ENCODE assay signal across 27 mouse cellular contexts in genomic region chr19:17793457-17793856, GRCm38 (mm10). TPM values are rescaled to one million over a fixed set of nuclear protein-coding genes. Genes with fewer than 3 reads are reported as not detected.
DNase-seq lines count a peak whose midpoint lies in the region; ATAC-seq lines count a peak whose summit lies in the region.
"Had no signal": no experiment of that assay in that cellular context is flagged by ENCODE, and none has a peak within 500 bp of the region (broad histone marks: within the 10 kb centered on the region; RNA-seq: fewer than 3 reads in every experiment).

No protein-coding gene starts in this region.

- ATAC-seq in midbrain, embryonic 11.5 days (ENCODE audit: low FRiP score) = no peak
- ATAC-seq in midbrain, embryonic 15.5 days (replicated peaks) = no peak
- ATAC-seq in kidney, embryonic 15.5 days (replicated peaks; ENCODE audit: low FRiP score) = no peak
- ATAC-seq: activated CD4-positive, CD25-positive, alpha-beta regulatory T cell, adult 4 months; CD4-positive, CD25-positive, alpha-beta regulatory T cell, adult 4 months; forebrain, embryonic 14.5 days; forebrain, embryonic 16.5 days; Patski had no signal

- H3K27ac ChIP-seq in midbrain, embryonic 11.5 days (ENCODE audit: low read depth, low read length) = no peak overlapping the region
- no peak overlapping the region for H3K27ac ChIP-seq in midbrain, embryonic 15.5 days
- no peak overlapping the region for H3K27ac ChIP-seq in kidney, embryonic 15.5 days
- H3K27ac ChIP-seq: embryonic facial prominence, embryonic 13.5 days; embryonic facial prominence, embryonic 15.5 days; forebrain, embryonic 10.5 days; forebrain, embryonic 12.5 days had no signal

- no peaks in the 10 kb centered on the region for H3K9me3 ChIP-seq in midbrain, embryonic 11.5 days (ENCODE audit: control insufficient read depth, low read length)
- no peaks in the 10 kb centered on the region for H3K9me3 ChIP-seq in midbrain, embryonic 15.5 days
- H3K9me3 ChIP-seq in kidney, embryonic 15.5 days (replicated peaks) = no peaks in the 10 kb centered on the region
- H3K9me3 ChIP-seq: embryonic facial prominence, embryonic 13.5 days; embryonic facial prominence, embryonic 15.5 days; forebrain, embryonic 10.5 days; forebrain, embryonic 12.5 days; G1E had no signal

- no peak overlapping the region for H3K9ac ChIP-seq in midbrain, embryonic 11.5 days (ENCODE audit: low read length)
- no peak overlapping the region for H3K9ac ChIP-seq in midbrain, embryonic 15.5 days
- H3K9ac ChIP-seq in kidney, embryonic 15.5 days = no peak overlapping the region
- H3K9ac ChIP-seq: embryonic facial prominence, embryonic 13.5 days; embryonic facial prominence, embryonic 15.5 days; forebrain, embryonic 12.5 days had no signal

- H3K4me1 ChIP-seq in midbrain, embryonic 11.5 days (ENCODE audit: control insufficient read depth, insufficient read depth, low read length) = no peaks in the 10 kb centered on the region
- no peaks in the 10 kb centered on the region for H3K4me1 ChIP-seq in midbrain, embryonic 15.5 days
- no peaks in the 10 kb centered on the region for H3K4me1 ChIP-seq in kidney, embryonic 15.5 days
- H3K4me1 ChIP-seq: embryonic facial prominence, embryonic 13.5 days; embryonic facial prominence, embryonic 15.5 days; forebrain, embryonic 10.5 days; forebrain, embryonic 12.5 days had no signal

- no peak overlapping the region for H3K4me3 ChIP-seq in midbrain, embryonic 11.5 days (ENCODE audit: low read depth, low read length)
- H3K4me3 ChIP-seq in midbrain, embryonic 15.5 days = no peak overlapping the region
- H3K4me3 ChIP-seq in kidney, embryonic 15.5 days (replicated peaks) = no peak overlapping the region
- H3K4me3 ChIP-seq: embryonic facial prominence, embryonic 13.5 days; embryonic facial prominence, embryonic 15.5 days; erythroblast, embryonic 14.5 days; forebrain, embryonic 10.5 days; forebrain, embryonic 12.5 days had no signal

- H3K4me2 ChIP-seq in midbrain, embryonic 11.5 days = no peak overlapping the region
- H3K4me2 ChIP-seq in midbrain, embryonic 15.5 days = no peak overlapping the region
- H3K4me2 ChIP-seq in kidney, embryonic 15.5 days = no peak overlapping the region
- H3K4me2 ChIP-seq: embryonic facial prominence, embryonic 13.5 days; embryonic facial prominence, embryonic 15.5 days; forebrain, embryonic 12.5 days had no signal

- WGBS in midbrain, embryonic 11.5 days = 88% methylated on average over 4 of the region's 4 CpGs
- WGBS in midbrain, embryonic 15.5 days = 93% methylated on average over 4 of the region's 4 CpGs
- 84% methylated on average over 4 of the region's 4 CpGs for WGBS in kidney, embryonic 15.5 days

- H3K27me3 ChIP-seq in midbrain, embryonic 11.5 days (ENCODE audit: control insufficient read depth, insufficient read depth, low read length) = no peaks in the 10 kb centered on the region
- no peaks in the 10 kb centered on the region for H3K27me3 ChIP-seq in midbrain, embryonic 15.5 days (replicated peaks)
- no peaks in the 10 kb centered on the region for H3K27me3 ChIP-seq in kidney, embryonic 15.5 days
- H3K27me3 ChIP-seq: CH12.LX; embryonic facial prominence, embryonic 13.5 days; embryonic facial prominence, embryonic 15.5 days; forebrain, embryonic 12.5 days; Patski had no signal

- no peaks in the 10 kb centered on the region for H3K36me3 ChIP-seq in midbrain, embryonic 11.5 days (ENCODE audit: control insufficient read depth, insufficient read depth, low read length)
- H3K36me3 ChIP-seq in midbrain, embryonic 15.5 days (replicated peaks) = no peaks in the 10 kb centered on the region
- peaks cover 13% of the 10 kb centered on the region; the same call in 1 of the 2 replicates for H3K36me3 ChIP-seq in kidney, embryonic 15.5 days
- H3K36me3 ChIP-seq: embryonic facial prominence, embryonic 15.5 days; forebrain, embryonic 12.5 days; G1E had no signal

- DNase-seq in adrenal gland, adult (ENCODE audit: inconsistent age in 2 of 2, low spot score in 1 of 2) = peak; percentile 56 to 90
- DNase-seq in adrenal gland, postnatal 25 days = no peak
- DNase-seq in midbrain, embryonic 11.5 days (ENCODE audit: low spot score, missing footprints) = peak; percentile 19
- peak; percentile 59 for DNase-seq in adrenal gland, postnatal 14 days
- DNase-seq in cerebellum, adult 18-20 months = no peak
- DNase-seq: B cell, adult 2 months; cerebellum, adult 11-12 months; cerebellum, adult 8-10 months; cerebellum, adult 9-11 months; cerebellum, postnatal 14 days; cerebellum, postnatal 36 days; embryo, embryonic 11 days had no signal

RNA-seq across cellular contexts. Expression of gene Pcsk5, which starts 44.0 kb away (rescaled TPM):
- total RNA-seq in adrenal gland, postnatal 25 days (2021) = 185 and 217 TPM in 2 replicates
- 6.5 and 6.9 TPM in 2 replicates for polyA plus RNA-seq in midbrain, embryonic 11.5 days (2014; fragmentation: Nextera tagmentation; extraction: Ambion mirVana)
- polyA plus RNA-seq in midbrain, embryonic 15.5 days (2015; fragmentation: Nextera tagmentation; extraction: Ambion mirVana) = 7.6 and 8.3 TPM in 2 replicates
- 116 and 124 TPM in 2 replicates for total RNA-seq in adrenal gland, postnatal 14 days (2021)
- polyA plus RNA-seq in kidney, embryonic 15.5 days (2015; fragmentation: Nextera tagmentation; extraction: Ambion mirVana) = 24.0 and 27.8 TPM in 2 replicates
- total RNA-seq: CH12.LX; common myeloid progenitor, adult 5-6 weeks had no signal
- polyA plus RNA-seq: activated CD4-positive, CD25-positive, alpha-beta regulatory T cell, adult 4 months; CD4-positive, CD25-positive, alpha-beta regulatory T cell, adult 4 months; erythroblast, embryonic 14.5 days; G1E had no signal

Comparison
In these comparisons a context has a peak if more than half of its experiments do, and no peak if none do; other contexts are left out.
1. DNase-seq: peak in adrenal gland, adult (2 of 2), midbrain, embryonic 11.5 days (single experiment) and adrenal gland, postnatal 14 days (single experiment); none in adrenal gland, postnatal 25 days (single experiment) and cerebellum, adult 18-20 months (0 of 2).